Mouse (Mus musculus) gastrocnemius, adult 2 months (tissue): Measurements from ENCODE around the gene Tbxa2r. TPM values are rescaled to one million over a fixed set of nuclear protein-coding genes. Genes with fewer than 3 reads are reported as not detected.

ENCODE experiments used
- DNase-seq: peaks from one replicate; pipeline ENCODE4 v3.0.0; 2022
- H3K27ac ChIP-seq: fragments of 200-600 bp; 2 replicates; pipeline ENCODE4 v1.8.1; 2022; ENCODE audit warnings: mild to moderate bottlenecking
- H3K4me3 ChIP-seq: fragments of 200-600 bp; 2 replicates; pipeline ENCODE4 v1.8.1; 2022; ENCODE audit warnings: mild to moderate bottlenecking, moderate library complexity
- CTCF ChIP-seq: fragments of 200-600 bp; IDR thresholded peaks from 2 replicates; pipeline ENCODE4 v1.8.1; 2022; ENCODE audit warnings: antibody characterized with exemption, mild to moderate bottlenecking, moderate library complexity
- intact Hi-C: fragments of 180-260 bp; cut with DNase I; formaldehyde crosslinking; loops from one replicate; pipeline ENCODE4 v1.15.1; 2025
- total RNA-seq, 2 experiments: library from RNA; stranded (reverse); gene quantifications; 2 replicates each; pipeline ENCODE4 v1.2.3; 2021

Tbxa2r gene
- total RNA-seq, 2 experiments from 2014 or later = 0.43 to 0.75 TPM

- Histone ChIP-seq H3K4me3 (peak overlapping the region; percentile 92), H3K27ac (peak overlapping the region; percentile 88; the same call in 1 of the 2 replicates)
- no peak for TF ChIP-seq CTCF
- intact Hi-C loops = no loop called here
- no peak for DNase-seq
These were observed 27.9 kb downstream of the Tbxa2r start for GRCm38 (mm10) chr10:81356352-81356990.

- Histone ChIP-seq H3K4me3 (peak within 1 kb of the TSS; percentile 92), H3K27ac (peak within 1 kb of the TSS; percentile 88)
- no peak for TF ChIP-seq CTCF
- peak; percentile 96 for DNase-seq
- intact Hi-C loops = no loop called here
These were observed 28.7 kb downstream of the Tbxa2r start, which contains the start of gene Mfsd12 for GRCm38 (mm10) chr10:81356991-81357844. Gene Mfsd12 (plus strand): TSS chr10:81357491.

DNA sequence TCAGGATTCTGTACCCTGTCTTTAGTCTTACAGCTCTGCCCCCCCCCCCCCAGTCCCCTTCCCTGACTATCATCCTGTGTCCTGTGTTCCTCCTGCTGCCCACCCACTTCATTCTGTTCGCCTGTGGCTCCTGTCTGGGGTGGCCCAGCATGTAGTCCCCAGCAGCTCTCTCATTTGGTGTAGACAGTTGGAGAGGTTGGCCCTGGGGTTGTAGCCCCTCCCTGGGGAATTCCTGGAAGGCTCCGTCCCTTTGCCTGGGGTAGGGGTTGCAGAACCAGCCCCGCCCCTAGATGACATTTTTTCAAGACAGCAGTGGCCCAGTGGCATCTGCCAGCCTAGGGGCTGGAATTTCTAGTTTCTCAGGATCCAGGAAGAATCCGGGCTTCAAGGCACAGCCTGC lies 29.7 kb downstream of the Tbxa2r start:
- DNase-seq = no peak
- intact Hi-C loops = no loop called here
- Histone ChIP-seq H3K4me3 (peak overlapping the region; percentile 92), H3K27ac (peak overlapping the region; percentile 88)
- TF ChIP-seq CTCF = no peak

- TF ChIP-seq CTCF = no peak
- DNase-seq = no peak
- Histone ChIP-seq H3K27ac (peak overlapping the region; percentile 88), H3K4me3 (peak overlapping the region; percentile 92)
- intact Hi-C loops = no loop called here
These were observed 30.3 kb downstream of the Tbxa2r start for GRCm38 (mm10) chr10:81358841-81359240.

- TF ChIP-seq CTCF = no peak
- H3K27ac ChIP-seq = peak overlapping the region; percentile 4; the same call in 1 of the 2 replicates
- no peak for DNase-seq
- intact Hi-C loops = no loop called here
- no peak overlapping the region for H3K4me3 ChIP-seq
These were observed 32.2 kb downstream of the Tbxa2r start for GRCm38 (mm10) chr10:81360721-81361120.

DNA sequence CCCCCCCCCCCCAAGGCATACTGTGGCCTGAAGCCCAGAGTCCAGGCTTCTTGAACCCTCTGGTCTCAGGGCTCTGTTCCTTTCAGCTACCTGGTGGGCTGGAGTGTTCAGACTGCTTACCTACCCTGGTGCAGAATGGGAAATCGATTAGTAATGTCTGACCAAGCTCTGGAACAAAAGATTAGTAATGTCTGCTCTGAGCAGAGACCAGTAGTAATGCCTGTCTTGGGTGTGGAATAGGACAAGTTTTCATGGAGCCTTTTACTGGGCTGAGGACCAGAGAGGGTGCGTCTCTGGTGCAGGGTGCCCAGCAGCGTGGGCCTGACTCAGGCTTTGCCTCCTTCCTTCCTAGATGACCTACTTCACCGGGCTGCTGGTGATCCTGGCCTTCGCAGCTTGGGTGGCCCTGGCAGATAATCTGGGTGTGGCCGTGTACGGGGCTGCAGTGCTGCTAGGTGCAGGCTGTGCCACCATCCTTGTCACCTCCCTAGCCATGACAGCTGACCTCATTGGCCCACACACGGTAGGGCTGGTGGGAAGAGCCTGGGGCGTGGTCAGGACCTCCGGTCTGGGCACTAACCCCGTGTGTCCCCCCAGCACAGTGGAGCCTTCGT lies 33.9 kb downstream of the Tbxa2r start:
- Histone ChIP-seq H3K4me3 (peak overlapping the region; percentile 23; the same call in 1 of the 2 replicates), H3K27ac (no peak overlapping the region)
- no peak for DNase-seq
- intact Hi-C loops = no loop called here
- no peak for TF ChIP-seq CTCF

- DNase-seq = no peak
- H3K4me3 ChIP-seq = peak overlapping the region; percentile 56
- no peak for TF ChIP-seq CTCF
- no peak overlapping the region for H3K27ac ChIP-seq
- intact Hi-C loops = no loop called here
These were observed 35.2 kb downstream of the Tbxa2r start for GRCm38 (mm10) chr10:81363436-81364346.

DNA sequence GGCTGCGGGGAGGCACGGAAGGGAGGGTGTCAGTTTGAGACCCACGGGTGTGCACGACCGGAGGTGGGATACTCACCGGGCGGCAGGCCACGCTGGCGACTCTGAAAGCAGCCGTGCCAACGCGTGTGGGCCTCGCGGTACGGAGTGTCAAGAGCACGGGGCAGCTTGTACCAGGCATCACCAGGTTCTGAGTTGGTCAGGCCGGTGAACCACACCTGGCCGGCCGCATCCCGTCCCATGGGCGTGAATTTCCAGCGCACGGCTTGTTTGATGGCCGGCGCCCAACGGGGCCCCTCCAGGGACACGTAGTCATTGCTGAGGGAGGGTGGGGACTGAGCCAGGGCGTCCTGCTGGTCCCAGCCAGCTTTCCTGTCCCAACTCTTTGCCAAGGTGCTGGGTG lies 36.1 kb downstream of the Tbxa2r start:
- TF ChIP-seq CTCF = no peak
- intact Hi-C loops = no loop called here
- no peak overlapping the region for H3K27ac ChIP-seq
- H3K4me3 ChIP-seq = peak overlapping the region; percentile 56
- DNase-seq = peak; percentile 64

DNA sequence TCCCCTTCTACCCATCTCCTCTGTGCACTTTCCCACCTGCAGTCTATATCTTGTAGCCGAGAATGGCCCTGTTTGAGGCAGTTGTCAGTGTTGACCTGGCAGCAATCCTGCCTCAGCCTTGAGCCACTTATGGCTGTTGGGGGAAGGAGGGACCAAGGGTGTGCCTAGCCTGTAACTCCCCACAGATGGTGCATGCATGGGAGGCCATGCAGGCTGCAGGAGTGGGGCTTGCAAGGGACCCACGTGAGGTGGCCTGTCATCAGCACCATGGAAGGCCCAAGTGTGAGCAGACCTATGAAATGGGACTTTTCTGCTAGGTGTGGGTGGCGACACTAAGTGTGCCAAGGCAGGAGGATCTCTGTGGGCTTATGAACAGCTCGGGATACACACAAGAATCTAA lies 36.5 kb downstream of the Tbxa2r start:
- H3K27ac ChIP-seq = no peak overlapping the region
- peak overlapping the region; percentile 56 for H3K4me3 ChIP-seq
- TF ChIP-seq CTCF = no peak
- DNase-seq = no peak
- intact Hi-C loops = no loop called here

- intact Hi-C loops = no loop called here
- no peak for DNase-seq
- no peak within 1 kb of the TSS for H3K27ac ChIP-seq
- H3K4me3 ChIP-seq = peak within 1 kb of the TSS; percentile 56
- no peak for TF ChIP-seq CTCF
These were observed 37.3 kb downstream of the Tbxa2r start, which contains the start of gene 4930404N11Rik for GRCm38 (mm10) chr10:81365672-81366476. Gene 4930404N11Rik (minus strand): TSS chr10:81365816.
